Mouse (Mus musculus) limb, embryonic 13.5 days (tissue): ENCODE results near the gene Akap1. TPM values are rescaled to one million over a fixed set of nuclear protein-coding genes. Genes with fewer than 3 reads are reported as not detected.
A peak's percentile ranks its signal among the peaks of the same experiment; 100 is the strongest.

Experiments
- ATAC-seq: fragments of 200-750 bp; cut with Nextera tagmentation; 2 replicates; pipeline ENCODE4 v1.8.0; 2017; ENCODE audit warnings: low read depth, moderate number of reproducible peaks, moderate TSS enrichment; ENCODE audit not compliant: low FRiP score
- H3K27ac ChIP-seq: fragments of 300-500 bp; sonication (generic); 2 replicates; pipeline ENCODE4 v1.5.1; 2015; ENCODE audit warnings: inconsistent platforms, mild to moderate bottlenecking, moderate library complexity
- H3K27me3 ChIP-seq: fragments of 300-500 bp; sonication (generic); 2 replicates; pipeline ENCODE4 v1.6.1; 2015; ENCODE audit warnings: mild to moderate bottlenecking, inconsistent platforms
- H3K36me3 ChIP-seq: fragments of 300-500 bp; sonication (generic); 2 replicates; pipeline ENCODE4 v1.6.1; 2015; ENCODE audit warnings: inconsistent platforms, mild to moderate bottlenecking, moderate library complexity
- H3K4me1 ChIP-seq: fragments of 300-500 bp; sonication (generic); 2 replicates; pipeline ENCODE4 v1.6.1; 2015; ENCODE audit warnings: inconsistent platforms
- H3K4me2 ChIP-seq: fragments of 300-500 bp; sonication (generic); replicated peaks from 2 replicates; pipeline ENCODE4 v1.6.1; 2015; ENCODE audit warnings: inconsistent platforms, mild to moderate bottlenecking, moderate library complexity
- H3K4me3 ChIP-seq: fragments of 300-500 bp; sonication (generic); 2 replicates; pipeline ENCODE4 v1.5.1; 2015; ENCODE audit warnings: moderate library complexity, mild to moderate bottlenecking, inconsistent platforms
- H3K9ac ChIP-seq: fragments of 300-500 bp; sonication (generic); 2 replicates; pipeline ENCODE4 v1.6.1; 2015; ENCODE audit warnings: mild to moderate bottlenecking, inconsistent platforms
- H3K9me3 ChIP-seq: fragments of 300-500 bp; sonication (generic); 2 replicates; pipeline ENCODE4 v1.6.1; 2016; ENCODE audit warnings: inconsistent platforms
- WGBS: fragments of 180-500 bp; shearing (Covaris S2); methylation state at CpG from one replicate; pipeline ENCODE4 v1.1.7; 2015; 5-methylcytosine and 5-hydroxymethylcytosine counted together
- polyA plus RNA-seq: library from polyadenylated mRNA; unstranded; fragments of >200 nt; fragmentation: Nextera tagmentation; extraction: Ambion mirVana; gene quantifications from 2 replicates; pipeline ENCODE4 v1.2.1, GENCODE M21; 2015

Akap1 gene
- polyA plus RNA-seq, 1 experiment from 2014 or later: 16.9 TPM

- no peak overlapping the region for H3K27ac ChIP-seq
- peaks cover 18% of the 10 kb centered on the region for H3K27me3 ChIP-seq
- H3K9me3 ChIP-seq: no peaks in the 10 kb centered on the region
- H3K36me3 ChIP-seq: no peaks in the 10 kb centered on the region
- H3K4me2 ChIP-seq: no peak overlapping the region
- 84% methylated on average over 5 of the region's 5 CpGs for WGBS
- H3K4me3 ChIP-seq: no peak overlapping the region
- H3K9ac ChIP-seq: no peak overlapping the region
- ATAC-seq: no peak
- H3K4me1 ChIP-seq: peaks cover 15% of the 10 kb centered on the region
Observed at GRCm38 (mm10) chr11:88817061-88817460, 47.3 kb downstream of the Akap1 start.

GRCm38 (mm10) chr11:88803231-88804010 is 61.0 kb downstream of the Akap1 start:
- no peaks in the 10 kb centered on the region for H3K9me3 ChIP-seq
- no peak for ATAC-seq
- no peak overlapping the region for H3K27ac ChIP-seq
- no peaks in the 10 kb centered on the region for H3K27me3 ChIP-seq
- H3K4me2 ChIP-seq: peak overlapping the region; percentile 53
- H3K4me1 ChIP-seq: 0 out of 2 replicates have a peak, but pooled peaks cover 7% of the 10 kb centered on the region
- 51% methylated on average over 31 of the region's 31 CpGs for WGBS
- H3K4me3 ChIP-seq: peak overlapping the region; percentile 21; the same call in 1 of the 2 replicates
- peak overlapping the region; percentile 48; the same call in 1 of the 2 replicates for H3K9ac ChIP-seq
- H3K36me3 ChIP-seq: no peaks in the 10 kb centered on the region

- no peaks in the 10 kb centered on the region for H3K27me3 ChIP-seq
- no peak overlapping the region for H3K4me2 ChIP-seq
- H3K27ac ChIP-seq: no peak overlapping the region
- no peak overlapping the region for H3K4me3 ChIP-seq
- 87% methylated on average over 8 of the region's 8 CpGs for WGBS
- ATAC-seq: no peak
- H3K36me3 ChIP-seq: no peaks in the 10 kb centered on the region
- H3K9ac ChIP-seq: no peak overlapping the region
- H3K9me3 ChIP-seq: peaks cover 6% of the 10 kb centered on the region; the same call in 1 of the 2 replicates
- no peaks in the 10 kb centered on the region for H3K4me1 ChIP-seq
Observed at GRCm38 (mm10) chr11:88796207-88796606, 68.2 kb downstream of the Akap1 start.

- ATAC-seq: no peak
- no peaks in the 10 kb centered on the region for H3K9me3 ChIP-seq
- no peaks in the 10 kb centered on the region for H3K27me3 ChIP-seq
- no peak overlapping the region for H3K27ac ChIP-seq
- H3K4me2 ChIP-seq: no peak overlapping the region
- 54% methylated on average over 2 of the region's 2 CpGs for WGBS
- H3K4me3 ChIP-seq: no peak overlapping the region
- no peaks in the 10 kb centered on the region for H3K36me3 ChIP-seq
- no peaks in the 10 kb centered on the region for H3K4me1 ChIP-seq
- H3K9ac ChIP-seq: no peak overlapping the region
Observed at GRCm38 (mm10) chr11:88789893-88790292, 74.5 kb downstream of the Akap1 start.

- Histone ChIP-seq H3K4me2 (no peak overlapping the region), H3K9ac (no peak overlapping the region), H3K36me3 (no peaks in the 10 kb centered on the region), H3K27me3 (no peaks in the 10 kb centered on the region), H3K4me3 (no peak overlapping the region), H3K27ac (no peak overlapping the region), H3K4me1 (no peaks in the 10 kb centered on the region), H3K9me3 (no peaks in the 10 kb centered on the region; the same call in 1 of the 2 replicates)
- no peak for ATAC-seq
- WGBS: 84% methylated on average over 7 of the region's 7 CpGs
Observed at GRCm38 (mm10) chr11:88786816-88787215, 77.6 kb downstream of the Akap1 start.

GRCm38 (mm10) chr11:88783525-88783924 is 80.9 kb downstream of the Akap1 start:
- Histone ChIP-seq H3K9ac (no peak overlapping the region), H3K27ac (no peak overlapping the region), H3K4me1 (no peaks in the 10 kb centered on the region), H3K4me3 (no peak overlapping the region), H3K9me3 (no peaks in the 10 kb centered on the region; the same call in 1 of the 2 replicates), H3K36me3 (no peaks in the 10 kb centered on the region), H3K4me2 (no peak overlapping the region), H3K27me3 (no peaks in the 10 kb centered on the region)
- 79% methylated on average over 4 of the region's 4 CpGs for WGBS
- ATAC-seq: no peak

GRCm38 (mm10) chr11:88782531-88782930 is 81.9 kb downstream of the Akap1 start:
- no peak for ATAC-seq
- H3K27ac ChIP-seq: no peak overlapping the region
- H3K4me2 ChIP-seq: no peak overlapping the region
- 90% methylated on average over 5 of the region's 5 CpGs for WGBS
- H3K9me3 ChIP-seq: no peaks in the 10 kb centered on the region; the same call in 1 of the 2 replicates
- no peaks in the 10 kb centered on the region for H3K4me1 ChIP-seq
- H3K9ac ChIP-seq: no peak overlapping the region
- no peaks in the 10 kb centered on the region for H3K36me3 ChIP-seq
- no peak overlapping the region for H3K4me3 ChIP-seq
- no peaks in the 10 kb centered on the region for H3K27me3 ChIP-seq

Other genes starting within 250 kb of the Akap1 start
- gene Msi2, start 146.1 kb downstream of the Akap1 start, polyA plus RNA-seq: 21.1 and 21.3 TPM in 2 replicates
- 77.2 and 80.8 TPM in 2 replicates for gene Scpep1, start 90.9 kb upstream of the Akap1 start, polyA plus RNA-seq
- gene Elobl, start 102.3 kb upstream of the Akap1 start, polyA plus RNA-seq: not detected in 2 replicates
- 22.6 and 24.1 TPM in 2 replicates for gene Coil, start 105.7 kb upstream of the Akap1 start, polyA plus RNA-seq
- gene Trim25, start 134.8 kb upstream of the Akap1 start, polyA plus RNA-seq: 5.4 and 6.7 TPM in 2 replicates
- 4.3 and 4.5 TPM in 2 replicates for gene Dgke, start 202.3 kb upstream of the Akap1 start, polyA plus RNA-seq
- gene Gm525, start 209.3 kb upstream of the Akap1 start, polyA plus RNA-seq: 1.1 and 1.6 TPM in 2 replicates